Mouse (Mus musculus) gastrocnemius, adult 18-20 months (tissue): ENCODE results near the gene Mpzl2. TPM values are rescaled to one million over a fixed set of nuclear protein-coding genes. Genes with fewer than 3 reads are reported as not detected.
A peak's percentile ranks its signal among the peaks of the same experiment; 100 is the strongest.

Experiments
- DNase-seq: peaks from one replicate; pipeline ENCODE4 v3.0.0; 2021; ENCODE audit warnings: low spot score
- long read RNA-seq, 2 experiments: library from polyadenylated mRNA; stranded (forward); transcript quantifications; one replicate each; pipeline ENCODE4 v2.0.0; 2021
- total RNA-seq, 2 experiments: library from RNA; stranded (reverse); gene quantifications; 2 replicates each; pipeline ENCODE4 v1.2.3; 2021

Mpzl2 gene
- total RNA-seq = under 1 TPM; 0.23 to 0.59 TPM
- long read RNA-seq, experiment 1 = 0 reads
- long read RNA-seq, experiment 2 = 0 reads

DNA sequence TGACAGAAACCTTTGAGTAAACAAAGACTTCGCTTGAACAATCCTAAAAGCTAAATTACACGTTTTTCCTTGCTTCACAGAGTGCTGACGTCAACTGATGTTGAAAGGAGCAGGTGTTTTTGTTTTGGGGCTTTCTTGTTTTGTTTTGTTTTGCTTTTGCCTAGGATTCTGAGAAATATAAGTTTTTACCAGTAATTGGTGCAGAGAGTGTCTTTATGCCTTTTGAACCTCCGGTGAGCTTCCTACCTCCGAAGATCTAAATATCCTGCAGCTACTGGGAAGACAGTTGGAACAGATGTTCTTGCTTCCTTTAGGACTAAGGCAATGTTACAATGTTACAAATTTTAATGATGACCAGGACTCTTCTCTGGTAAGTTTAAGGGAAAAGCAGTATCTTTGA, at the start of gene Mpzl2:
Gene Mpzl2, plus strand, starts transcription at position 301 of the 400 bp plus-strand sequence.
- DNase-seq = no peak

DNA sequence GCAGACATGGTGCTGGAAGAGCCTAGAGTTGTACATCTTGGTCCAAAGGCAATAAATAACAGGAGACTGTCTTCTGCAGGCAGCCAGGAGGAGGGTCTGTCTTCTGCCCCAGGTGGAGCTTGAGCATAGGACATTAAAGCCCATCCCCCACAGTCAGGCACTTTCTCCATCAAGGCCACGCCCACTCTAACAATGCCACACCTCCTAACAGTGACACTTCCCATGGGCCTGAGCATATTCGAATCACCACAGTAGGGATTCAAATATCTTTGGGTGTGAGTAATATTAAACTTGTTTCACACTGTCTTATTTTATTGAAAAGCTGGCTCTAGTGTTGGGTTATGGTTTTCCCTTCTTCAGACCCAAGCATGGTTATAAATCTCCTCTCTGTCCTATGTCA, 47.8 kb upstream of the Mpzl2 start:
- no peak for DNase-seq

DNA sequence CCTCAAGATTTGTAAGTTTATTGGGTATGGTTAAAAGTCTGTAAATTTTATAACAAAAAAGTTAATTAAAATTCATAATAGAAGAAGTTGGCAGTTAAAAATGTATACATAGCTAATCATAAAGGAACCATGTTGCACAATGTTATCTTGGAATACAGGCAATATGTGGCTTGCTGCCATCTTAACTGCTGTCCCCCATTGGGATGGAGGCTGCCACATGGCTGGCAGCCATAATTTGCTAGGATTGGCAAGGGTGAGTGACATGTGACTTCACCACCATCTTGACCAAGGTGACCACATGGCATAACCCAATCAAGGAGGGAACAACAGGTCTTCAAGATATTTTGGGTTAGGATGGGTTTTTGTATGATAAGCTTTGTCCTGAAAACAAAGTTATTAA, 47.3 kb upstream of the Mpzl2 start:
- no peak for DNase-seq

DNA sequence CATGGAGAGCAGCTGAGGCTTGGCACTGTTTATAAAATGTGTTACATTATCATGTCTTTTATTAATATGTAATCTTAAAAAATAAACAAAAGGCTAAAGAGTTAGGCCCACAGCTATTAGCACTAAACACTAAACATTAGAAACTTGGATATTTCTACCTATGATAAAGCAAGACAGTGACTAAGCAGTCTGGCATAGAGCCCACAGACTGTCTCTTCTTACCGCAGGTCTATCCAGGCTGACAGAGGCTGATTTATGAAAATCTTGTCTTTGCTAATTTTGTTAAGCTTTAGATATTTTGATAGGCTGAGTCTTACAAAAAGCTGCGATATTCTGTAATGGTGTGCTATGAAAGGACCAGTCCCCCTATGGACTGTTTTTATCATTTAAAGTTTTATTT, 46.3 kb upstream of the Mpzl2 start:
- no peak for DNase-seq

DNA sequence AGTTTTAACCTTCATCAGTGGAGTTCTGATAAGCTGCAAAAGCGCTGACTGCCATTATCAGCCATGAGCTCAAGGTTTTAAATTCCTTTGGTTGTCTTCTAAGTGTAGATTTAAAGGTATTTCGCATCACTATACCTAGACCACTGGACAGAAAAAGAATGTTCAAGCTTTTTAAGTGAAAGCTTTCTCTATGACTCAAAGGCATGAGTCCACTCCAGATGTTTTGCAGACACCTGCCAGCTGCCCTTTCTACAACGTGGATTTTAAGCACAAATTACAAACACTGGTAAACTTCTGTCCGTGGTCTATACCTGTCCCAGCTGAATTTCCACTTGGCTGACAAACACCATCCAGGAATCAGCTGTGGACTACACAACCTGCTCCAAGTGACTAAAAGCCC, 44.6 kb upstream of the Mpzl2 start:
- no peak for DNase-seq

DNA sequence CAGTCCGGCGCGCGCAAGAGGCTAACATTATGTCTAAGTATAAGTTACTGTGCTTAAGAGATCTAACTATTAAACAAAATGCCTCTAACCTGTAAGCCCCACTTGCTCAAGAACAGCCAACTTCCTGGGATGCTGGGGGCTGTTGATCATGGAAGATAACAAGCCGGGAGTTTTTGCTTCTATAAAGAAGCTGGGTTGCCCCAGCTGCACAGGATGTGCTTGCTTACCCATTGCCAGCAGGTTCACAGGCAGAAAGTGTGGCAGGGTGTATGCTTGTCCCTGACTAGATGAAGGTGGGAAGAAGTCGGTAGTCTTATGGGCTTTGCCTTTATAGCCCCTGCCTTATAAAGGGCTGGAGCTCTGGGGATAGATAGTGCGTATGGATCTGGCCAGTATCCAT, 43.0 kb upstream of the Mpzl2 start:
- no peak for DNase-seq

DNA sequence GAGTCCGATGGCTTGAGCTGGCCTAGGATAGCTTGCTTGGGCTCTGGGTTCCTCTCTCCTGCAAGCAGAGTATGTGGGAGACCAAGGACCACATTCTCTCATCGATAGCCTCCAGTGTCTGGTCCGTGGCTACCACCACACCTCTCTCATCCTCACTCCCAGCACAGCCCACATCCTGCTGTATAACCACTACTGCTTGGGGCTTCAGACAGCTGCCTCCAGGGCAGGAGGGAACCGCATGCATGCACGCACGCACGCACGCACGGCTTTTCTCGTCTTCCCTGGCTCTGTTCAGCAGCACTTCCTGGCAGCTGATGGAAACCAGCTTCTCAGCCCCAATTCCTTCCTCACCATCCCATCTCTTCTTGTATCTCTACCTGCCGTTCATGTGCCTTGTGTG, 41.5 kb upstream of the Mpzl2 start:
- no peak for DNase-seq

DNA sequence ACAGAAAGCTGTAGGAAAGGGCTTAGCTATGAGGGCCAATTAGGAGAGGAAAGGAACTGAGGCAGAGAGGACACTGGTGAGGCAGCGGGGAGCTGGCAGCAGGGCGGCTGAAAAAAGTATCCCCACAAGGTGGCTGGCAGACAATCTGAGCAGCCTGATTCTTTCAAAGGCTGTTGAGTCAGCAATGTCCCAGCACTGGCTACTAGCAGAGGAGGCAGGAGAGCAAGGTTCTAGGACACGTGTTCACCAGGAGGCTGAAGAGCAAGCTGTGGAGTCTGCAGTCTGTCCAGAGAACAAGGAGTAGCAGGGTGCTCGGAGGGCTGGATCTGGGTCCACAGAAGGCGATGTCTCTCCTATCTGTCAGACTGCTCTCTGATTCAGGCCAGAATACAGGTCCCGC, 40.4 kb upstream of the Mpzl2 start:
- DNase-seq = peak; percentile 49

DNA sequence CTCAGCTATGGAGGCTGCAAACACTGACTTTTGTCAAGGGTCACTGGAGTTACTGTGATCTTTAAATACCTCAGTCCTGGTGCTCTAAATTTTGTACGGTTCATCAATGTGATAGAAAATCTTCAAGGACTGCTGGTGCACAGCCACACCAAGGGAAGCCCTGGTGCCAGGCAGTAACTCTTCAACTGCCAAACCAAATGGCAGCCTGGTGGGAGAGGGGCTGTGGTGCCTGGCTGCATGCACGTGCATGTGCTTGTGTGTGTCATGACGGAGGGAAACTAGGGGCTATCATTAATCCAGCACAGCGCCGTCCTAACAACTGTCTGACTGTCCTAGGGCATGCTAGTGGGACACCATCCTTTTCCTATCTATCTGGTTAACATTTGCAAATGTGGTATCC, 39.8 kb upstream of the Mpzl2 start:
- no peak for DNase-seq

DNA sequence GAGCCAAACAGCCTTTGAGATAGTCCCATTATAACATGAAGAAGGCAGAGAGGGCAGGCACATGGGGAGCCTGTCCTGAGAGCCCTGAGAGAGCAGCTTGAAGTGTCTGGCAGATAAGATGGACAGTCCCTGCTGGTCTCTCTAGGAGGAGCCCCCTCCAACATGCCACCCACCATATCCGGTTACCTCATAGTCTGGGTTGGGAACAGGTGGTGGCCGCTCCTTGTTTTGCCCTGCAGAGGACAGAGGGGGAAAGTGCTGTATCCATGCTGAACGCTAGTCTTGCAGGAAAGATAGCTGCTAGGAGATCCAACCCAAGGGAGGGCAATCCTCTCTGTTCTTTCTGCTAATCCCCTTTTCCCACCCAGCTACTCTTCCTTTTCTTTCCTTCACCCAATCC, 39.4 kb upstream of the Mpzl2 start:
- no peak for DNase-seq

DNA sequence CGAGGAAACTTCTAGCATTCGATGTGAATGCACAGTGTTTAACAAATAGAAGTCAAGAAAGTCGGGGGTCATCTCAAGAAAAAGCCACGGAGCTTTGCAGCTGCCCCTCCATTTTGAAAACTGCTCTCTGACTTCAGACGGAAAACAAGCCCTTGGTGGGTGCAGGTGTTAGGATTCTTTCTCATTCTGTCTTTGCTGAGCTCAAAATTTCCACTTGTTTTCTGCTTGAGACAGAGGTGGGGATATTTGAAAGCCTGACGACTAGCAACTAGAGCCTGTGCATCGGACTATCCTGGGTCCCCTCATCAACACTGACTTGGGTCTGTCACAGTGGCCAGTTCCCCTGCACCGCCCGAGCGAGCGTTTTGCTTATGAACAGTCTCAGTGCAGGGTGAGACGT, 32.2 kb upstream of the Mpzl2 start:
- no peak for DNase-seq

DNA sequence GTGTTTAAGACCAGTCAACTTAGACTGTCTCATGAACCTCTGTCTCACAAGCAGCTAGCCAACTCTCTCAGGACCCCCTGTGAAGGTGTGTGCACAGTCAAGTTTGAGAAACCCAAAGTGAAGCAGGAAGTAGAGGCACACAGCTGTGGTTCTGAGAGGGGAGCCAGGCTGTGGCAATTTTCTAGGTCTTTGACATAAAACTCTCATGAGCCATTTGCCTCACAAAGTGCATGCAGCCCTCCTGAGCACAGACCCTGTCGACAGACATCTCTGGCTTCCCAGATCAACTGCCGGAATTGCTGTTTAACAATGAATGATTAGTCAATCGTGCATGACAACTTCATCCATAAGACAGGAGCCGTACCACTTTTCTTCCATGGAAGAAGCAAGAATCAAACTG, 31.3 kb upstream of the Mpzl2 start:
- DNase-seq = no peak

DNA sequence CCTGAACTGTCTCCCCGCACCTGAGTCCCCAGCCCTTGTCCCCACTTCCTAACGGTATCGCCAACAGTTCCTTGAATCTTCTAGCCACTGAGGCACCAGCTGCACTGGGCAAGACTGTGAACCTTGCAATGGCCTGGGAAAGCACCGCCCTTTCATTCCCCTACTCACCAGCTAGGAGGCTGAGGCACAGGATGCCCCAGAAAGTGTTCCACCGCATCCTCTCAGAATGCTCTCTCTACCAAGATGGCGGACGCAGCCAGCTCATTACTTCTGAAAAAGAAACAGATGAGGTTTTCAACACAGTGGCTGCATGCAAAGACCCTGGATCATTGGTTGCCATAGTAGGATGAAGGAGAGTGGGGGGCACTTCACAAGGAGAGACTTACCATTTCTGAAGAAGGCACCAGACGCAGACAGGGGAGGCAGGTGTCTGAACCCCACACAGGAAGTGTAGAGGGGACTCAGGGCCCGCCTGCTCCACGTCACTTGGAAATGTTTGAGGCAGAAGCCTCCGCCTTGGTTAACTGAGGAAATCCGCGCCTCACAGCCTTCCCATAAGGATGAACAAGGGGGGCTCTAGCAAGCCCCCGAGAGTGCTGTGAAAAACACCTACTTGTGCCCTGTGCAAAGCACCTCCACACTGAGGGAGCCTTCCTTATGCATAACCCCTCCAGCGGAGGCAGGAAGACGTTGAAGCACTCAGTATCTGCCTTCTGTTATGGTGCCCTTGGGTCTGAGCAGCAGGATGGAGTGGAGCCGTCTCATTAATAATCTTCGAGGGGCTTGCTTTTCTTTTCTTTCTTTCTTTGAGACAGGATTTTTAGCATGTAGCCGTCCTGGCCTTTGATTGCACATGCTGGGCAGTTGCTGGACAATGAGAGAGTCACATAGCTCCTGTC, 30.2 kb upstream of the Mpzl2 start, which contains the start of gene Cd3e:
Gene Cd3e, minus strand, starts transcription at position 448 of the 899 bp plus-strand sequence.
- no peak for DNase-seq

DNA sequence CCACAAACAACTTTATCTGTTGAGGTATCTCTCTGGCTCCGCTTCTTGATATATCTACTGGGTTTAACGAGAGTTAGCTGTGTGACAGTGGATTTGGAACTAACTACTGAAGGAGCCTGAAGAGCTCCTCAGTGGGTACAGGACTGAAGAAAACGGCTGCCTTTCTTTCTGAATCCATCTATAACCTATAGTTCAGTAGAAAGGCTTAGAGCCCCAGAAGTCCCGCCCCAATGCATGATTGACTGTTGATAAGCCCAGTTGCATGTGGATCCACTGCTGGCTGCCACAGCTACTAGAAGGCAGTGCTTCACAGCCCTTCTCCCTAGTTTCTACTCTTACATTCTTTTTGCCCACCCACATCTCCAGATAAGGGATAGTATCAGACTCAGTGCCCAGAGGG, 29.1 kb upstream of the Mpzl2 start:
- no peak for DNase-seq

DNA sequence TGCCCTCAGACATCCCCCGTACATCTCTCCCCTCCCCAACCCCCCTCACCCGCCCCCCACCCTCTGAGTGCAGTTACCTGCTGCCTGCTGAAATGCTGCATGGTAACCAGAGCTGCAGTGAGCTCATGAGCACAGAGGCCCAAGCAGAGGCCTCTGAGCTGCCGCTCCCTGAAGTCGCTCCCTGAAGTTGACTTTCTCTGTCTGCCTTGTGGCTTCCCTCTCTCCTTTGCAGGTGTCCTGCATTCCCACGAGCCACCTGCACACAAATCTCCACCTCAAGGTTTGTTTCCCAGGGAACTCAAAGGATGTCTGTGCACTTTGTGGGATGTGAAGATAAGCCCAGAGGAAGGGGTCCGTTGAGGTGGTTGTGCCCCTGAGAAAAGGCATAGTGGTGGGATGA, 28.3 kb upstream of the Mpzl2 start:
- no peak for DNase-seq

DNA sequence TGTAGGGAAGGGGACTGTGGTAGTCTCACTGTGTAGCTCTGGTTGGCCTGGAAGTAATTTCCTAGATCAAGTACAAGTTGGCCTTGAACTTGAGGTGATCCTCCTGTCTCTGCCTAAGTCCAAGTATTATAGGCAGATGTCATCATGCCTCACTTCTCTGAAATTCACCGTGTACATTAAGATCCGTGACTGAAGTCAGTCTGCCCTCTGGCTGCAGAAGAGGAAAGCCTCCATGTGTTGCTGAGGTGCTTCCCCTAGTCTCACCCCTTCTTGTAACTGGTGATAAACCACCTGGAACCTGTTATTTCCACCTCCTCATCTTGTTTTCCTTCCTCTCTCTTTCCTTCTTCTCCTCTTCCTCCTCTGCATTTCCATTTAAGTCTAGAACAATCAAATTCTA, 24.7 kb upstream of the Mpzl2 start:
- no peak for DNase-seq

DNA sequence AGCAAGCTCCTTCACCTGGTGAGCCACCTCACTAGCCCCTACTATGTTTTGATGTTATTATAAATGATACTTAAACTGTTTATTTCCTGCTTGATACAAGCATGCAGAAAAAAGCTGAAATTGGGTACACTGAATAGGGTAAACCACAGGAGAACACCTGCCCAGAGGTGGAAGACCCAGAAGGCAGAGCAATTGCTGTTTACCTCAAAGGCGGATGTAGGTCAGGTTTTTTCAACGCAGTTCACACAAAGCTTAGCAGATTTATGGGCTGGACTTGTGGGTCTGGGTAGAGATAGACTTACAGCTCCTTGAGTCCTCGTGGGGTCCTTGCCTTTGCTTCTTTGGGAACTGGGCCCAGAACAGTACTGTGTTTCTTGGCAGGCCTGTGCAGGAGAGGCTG, 23.8 kb upstream of the Mpzl2 start:
- no peak for DNase-seq

DNA sequence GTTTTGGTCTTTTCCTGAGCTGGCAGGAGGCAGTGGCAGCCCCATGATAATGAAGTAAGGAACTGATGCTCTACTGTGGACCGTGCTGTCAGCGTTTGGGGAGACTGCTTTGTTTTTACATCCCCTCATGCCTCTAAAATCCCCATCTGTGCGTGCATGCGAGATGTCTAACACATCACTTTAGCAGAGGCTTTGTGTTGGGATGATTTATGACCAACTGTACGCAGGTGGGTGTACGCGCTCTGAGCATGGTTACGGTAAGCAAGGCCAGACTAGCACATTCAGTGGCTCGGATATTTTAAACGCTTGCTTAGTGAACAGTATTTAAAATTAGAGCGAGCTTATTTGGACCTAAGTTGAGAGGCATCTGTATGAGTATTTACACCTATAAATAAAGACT, 21.6 kb upstream of the Mpzl2 start:
- no peak for DNase-seq

DNA sequence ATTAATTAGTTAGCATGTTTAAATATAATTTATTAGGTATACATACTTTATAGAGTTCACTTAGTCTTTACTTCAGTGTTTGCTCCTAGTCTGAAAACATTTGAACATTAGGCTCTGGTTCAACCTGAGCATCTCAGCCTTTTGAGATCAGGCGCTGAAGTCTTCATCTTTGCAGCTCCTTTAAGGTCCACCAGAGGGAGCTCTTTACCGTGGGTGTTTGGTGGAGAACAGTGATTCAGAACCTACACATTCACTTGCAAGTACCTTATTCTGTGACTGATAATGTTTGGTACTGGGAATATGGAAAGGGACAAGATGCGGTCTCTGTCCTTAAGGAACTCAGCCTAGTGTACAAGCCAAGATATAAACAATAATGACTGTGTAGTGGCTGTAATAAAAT, 16.8 kb upstream of the Mpzl2 start:
- peak; percentile 46 for DNase-seq

DNA sequence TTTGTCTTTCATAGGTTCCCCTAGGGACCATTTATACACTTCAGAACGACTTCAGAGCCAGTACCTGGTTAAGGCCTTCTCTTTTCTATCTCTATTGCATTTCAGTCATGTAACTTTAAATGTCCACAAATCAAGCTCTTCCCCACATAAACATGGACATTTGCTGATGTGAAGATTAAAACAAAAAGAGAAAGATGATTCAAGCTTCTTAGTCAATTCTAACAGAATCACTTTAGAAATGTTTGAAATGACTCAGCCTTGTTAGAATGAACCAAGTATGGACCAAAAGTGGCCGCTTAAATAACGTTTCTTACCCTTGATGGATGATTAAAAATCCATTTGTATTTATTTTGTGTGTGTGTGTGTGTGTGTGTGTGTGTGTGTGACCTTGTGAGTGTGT, 16.0 kb upstream of the Mpzl2 start:
- no peak for DNase-seq

DNA sequence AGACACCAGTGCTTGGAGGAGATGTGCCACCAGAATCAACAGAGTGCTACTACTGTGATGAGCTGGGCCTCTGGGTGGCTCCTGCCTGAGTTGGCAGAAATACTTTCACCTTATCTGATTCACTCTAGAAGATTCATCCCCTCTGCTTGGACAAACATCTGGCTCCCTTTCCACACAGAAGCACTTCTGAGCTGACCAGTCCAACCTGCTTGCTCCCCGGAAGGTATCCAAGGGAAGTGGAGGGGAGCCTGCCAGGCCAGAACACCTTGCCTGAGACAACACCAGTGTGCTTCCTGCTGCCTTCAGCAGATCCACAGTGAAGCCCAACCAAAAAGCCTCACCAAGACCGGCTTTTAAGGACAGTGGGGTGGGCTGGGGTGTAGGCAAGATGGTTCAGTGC, 15.4 kb upstream of the Mpzl2 start:
- DNase-seq = no peak

DNA sequence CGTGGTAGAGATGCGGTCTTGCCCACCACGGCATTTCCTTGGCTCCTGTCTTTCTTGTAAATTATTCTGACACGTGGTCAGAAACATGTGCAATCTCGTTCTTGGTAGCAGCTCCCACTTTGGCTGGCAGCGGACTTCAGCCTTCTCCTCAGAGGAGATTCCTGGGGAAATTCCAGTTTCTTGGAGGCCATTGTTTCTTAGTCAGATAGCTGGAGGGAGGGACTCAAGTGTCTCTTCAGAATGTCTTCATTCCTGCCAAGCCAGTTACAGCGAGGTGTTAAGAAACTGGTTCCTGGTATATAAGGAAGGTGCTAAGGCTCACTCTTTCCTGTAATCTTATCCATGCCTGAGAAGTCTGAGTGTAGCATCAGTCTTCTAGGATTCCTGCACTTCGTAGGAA, 12.2 kb upstream of the Mpzl2 start:
- DNase-seq = no peak

DNA sequence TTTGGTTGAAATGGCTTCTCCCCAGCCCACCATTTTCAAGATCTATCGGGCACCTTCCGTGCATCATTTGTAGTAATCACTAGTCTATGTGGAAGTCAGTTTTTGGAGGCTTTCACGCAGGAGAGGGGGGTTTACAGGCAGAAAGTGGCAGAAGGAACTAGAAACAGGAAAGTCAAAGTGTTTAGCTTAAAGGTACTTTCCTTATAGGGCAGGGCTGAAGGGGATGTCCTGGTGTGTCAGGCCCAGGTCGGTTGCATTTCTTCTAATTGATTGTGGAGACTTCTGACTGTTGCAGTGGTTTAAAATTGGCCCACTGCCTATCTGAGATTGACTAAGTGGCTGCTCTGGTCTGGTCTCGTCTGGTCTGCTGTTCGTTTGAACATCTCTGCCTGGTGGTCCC, 9.3 kb upstream of the Mpzl2 start:
- DNase-seq = no peak

DNA sequence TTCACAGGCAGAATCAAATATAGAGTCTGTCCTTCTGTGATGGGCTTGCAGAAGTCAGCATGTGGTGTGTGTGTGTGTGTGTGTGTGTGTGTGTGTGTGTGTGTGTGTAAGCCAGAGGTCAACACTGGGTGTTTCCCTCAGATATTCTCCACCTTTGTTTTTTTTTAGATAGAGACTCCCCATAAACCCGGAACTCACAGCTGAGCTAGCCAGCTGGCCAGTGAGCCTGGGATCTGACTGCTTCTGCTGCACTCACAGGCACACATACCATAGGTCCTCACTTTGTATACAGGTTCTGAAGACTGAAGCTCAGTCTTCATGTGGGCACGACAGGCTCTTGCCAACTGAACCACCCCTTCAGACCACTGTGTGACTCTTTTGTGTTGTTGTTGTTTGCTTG, 7.3 kb upstream of the Mpzl2 start:
- no peak for DNase-seq
